Mouse (Mus musculus) heart, adult 2 months (tissue): ENCODE data around the gene Pik3ca.

Experiments used
- CTCF ChIP-seq: fragments of 200-600 bp; IDR thresholded peaks from 2 replicates; pipeline ENCODE4 v1.8.1; 2022; ENCODE audit warnings: antibody characterized with exemption, mild to moderate bottlenecking, moderate library complexity
- EP300 ChIP-seq: fragments of 200-500 bp; IDR thresholded peaks from 2 replicates; pipeline ENCODE4 v1.6.1; 2011; ENCODE audit warnings: low read depth, low read length, control low read depth; ENCODE audit not compliant: insufficient read depth

GRCm38 (mm10) chr3:32365546-32366245, 31.8 kb upstream of the Pik3ca start, which contains the start of gene Zmat3:
- TF ChIP-seq CTCF (peak; percentile 61), EP300 (no peak)
